Mouse (Mus musculus): ENCODE results near the gene Shb.

DNA sequence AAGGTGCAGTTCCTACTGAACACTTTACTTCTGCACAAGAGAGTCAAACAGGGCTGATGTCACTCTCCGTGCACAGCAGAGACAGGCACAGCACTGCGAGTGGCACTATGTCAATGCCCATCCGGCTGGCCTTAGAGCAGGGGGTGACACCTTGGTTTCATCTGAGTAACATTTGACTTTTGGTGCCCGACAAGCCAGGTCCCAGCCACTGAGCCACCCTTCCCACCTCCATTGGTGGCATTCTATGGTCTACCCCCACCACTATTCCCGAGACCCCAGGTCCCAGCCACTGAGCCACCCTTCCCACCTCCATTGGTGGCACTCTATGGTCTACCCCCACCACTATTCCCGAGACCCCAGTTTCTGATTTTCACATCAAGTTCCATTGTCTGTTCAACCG is 128.2 kb downstream of the Shb start:
- TF ChIP-seq CTCF (IDR thresholded peaks at IDR 0.05; ENCODE audit: insufficient read depth, low read depth, low read length) (no peak), POLR2A (IDR thresholded peaks at IDR 0.05; ENCODE audit: insufficient read depth, low read depth, low read length) (no peak)
